Mouse (Mus musculus): Measurements from ENCODE around the gene Cacna2d4. TPM values are rescaled to one million over a fixed set of nuclear protein-coding genes. Genes with fewer than 3 reads are reported as not detected.

Cacna2d4 gene
- total RNA-seq, 1 experiment: 0.04 TPM

DNA sequence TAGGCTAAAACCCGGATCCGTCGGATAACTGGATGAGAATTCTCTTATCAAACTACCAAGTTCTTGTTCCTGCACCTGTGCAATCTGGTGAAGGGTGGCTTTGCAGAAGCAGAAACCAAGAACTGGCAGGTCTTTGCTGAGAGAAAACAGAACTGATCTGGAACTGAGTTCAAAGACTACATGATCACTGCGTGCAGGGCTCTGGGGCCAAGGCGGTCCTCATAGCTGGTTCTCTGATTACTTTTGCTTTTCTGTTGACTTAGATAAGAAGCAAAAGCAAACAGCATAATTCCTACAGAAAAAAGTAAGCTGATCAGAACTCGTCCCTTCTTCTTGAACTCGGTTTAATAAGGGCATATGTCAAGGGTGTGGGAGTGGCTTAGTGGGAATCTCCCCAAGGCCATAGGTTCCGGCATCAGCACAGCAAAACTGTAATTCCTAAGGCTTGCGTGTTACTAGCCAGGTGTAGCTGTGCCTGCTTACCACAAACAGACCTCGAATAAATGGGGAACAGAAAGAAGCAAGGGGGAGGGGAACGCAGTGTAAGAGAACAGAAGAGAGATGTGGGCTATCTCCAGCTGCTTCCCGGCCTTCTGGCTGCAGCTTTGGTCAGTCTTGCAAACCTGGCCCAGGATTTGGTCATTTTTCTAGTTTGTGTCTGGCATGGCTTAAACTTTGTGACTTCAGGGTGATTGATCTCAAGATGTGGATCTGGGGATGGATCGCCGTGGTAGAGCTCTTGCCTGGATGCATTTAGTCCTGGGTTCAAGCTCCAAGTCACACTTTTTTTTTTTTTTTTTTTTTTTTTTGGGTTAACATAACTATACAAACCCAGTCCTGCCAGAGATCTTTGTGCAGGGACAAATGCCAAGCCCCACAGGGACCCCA, 159.3 kb downstream of the Cacna2d4 start:
- Histone ChIP-seq H3K9me3 (ENCODE audit: control insufficient read depth, insufficient read depth, low read depth, low read length) (no peaks in the 10 kb centered on the region), H3K9ac (ENCODE audit: insufficient read depth, low read depth, low read length, poor library complexity, severe bottlenecking) (no peak overlapping the region), H3K36me3 (ENCODE audit: control insufficient read depth, insufficient read depth, low read length, poor library complexity, severe bottlenecking) (peaks cover 6% of the 10 kb centered on the region), H3K4me1 (ENCODE audit: control insufficient read depth in 2 of 2, insufficient read depth in 2 of 2, low read length in 2 of 2, poor library complexity in 1 of 2) (peaks cover 0 to 2% of the 10 kb centered on the region in 2 experiments; a peak in 1 of 4 replicates), H3K4me3 (ENCODE audit: insufficient read depth in 1 of 2, low read depth in 1 of 2, low read length in 2 of 2, poor library complexity in 1 of 2, severe bottlenecking in 1 of 2) (no peak overlapping the region), H3K27ac (ENCODE audit: insufficient read depth, low read depth, low read length, poor library complexity, severe bottlenecking) (no peak overlapping the region)
- in situ Hi-C loops (cut with MboI; ENCODE audit: low sequenced_read_pairs in 2 of 2, unreplicated experiment in 2 of 2): no loop called here
- TF ChIP-seq HCFC1 (IDR thresholded peaks at IDR 0.05; ENCODE audit: borderline replicate concordance, insufficient read depth, low read length) (no peak), ZNF384 (IDR thresholded peaks at IDR 0.05; ENCODE audit: low read depth, low read length) (0 out of 2 replicates have a peak, but pooled peaks have one; percentile 50)
- DNase-seq (ENCODE audit: low read depth, low spot score): no peak

- no peak for DNase-seq (ENCODE audit: low read depth, low spot score)
- H3K4me1 ChIP-seq (ENCODE audit: control insufficient read depth in 2 of 2, insufficient read depth in 2 of 2, low read length in 2 of 2, poor library complexity in 1 of 2): peaks cover 0 to 2% of the 10 kb centered on the region in 2 experiments; a peak in 1 of 4 replicates
- no peaks in the 10 kb centered on the region for H3K9me3 ChIP-seq (ENCODE audit: control insufficient read depth, insufficient read depth, low read depth, low read length)
- no peak overlapping the region for H3K9ac ChIP-seq (ENCODE audit: insufficient read depth, low read depth, low read length, poor library complexity, severe bottlenecking)
- H3K4me3 ChIP-seq (ENCODE audit: insufficient read depth in 1 of 2, low read depth in 1 of 2, low read length in 2 of 2, poor library complexity in 1 of 2, severe bottlenecking in 1 of 2): no peak overlapping the region
- TF ChIP-seq ZC3H11A (IDR thresholded peaks at IDR 0.05; ENCODE audit: borderline replicate concordance, low read depth, low read length): no peak
- TF ChIP-seq HCFC1 (IDR thresholded peaks at IDR 0.05; ENCODE audit: borderline replicate concordance, insufficient read depth, low read length): no peak
- TF ChIP-seq ZNF384 (IDR thresholded peaks at IDR 0.05; ENCODE audit: low read depth, low read length): no peak
- TF ChIP-seq CHD2 (IDR thresholded peaks at IDR 0.05; ENCODE audit: low read depth, low read length): no peak
- H3K36me3 ChIP-seq (ENCODE audit: control insufficient read depth, insufficient read depth, low read length, poor library complexity, severe bottlenecking): peaks cover 6% of the 10 kb centered on the region
- in situ Hi-C loops (cut with MboI; ENCODE audit: low sequenced_read_pairs in 2 of 2, unreplicated experiment in 2 of 2): no loop called here
- H3K27ac ChIP-seq (ENCODE audit: insufficient read depth, low read depth, low read length, poor library complexity, severe bottlenecking): no peak overlapping the region
Measured at GRCm38 (mm10) chr6:119396309-119396634, 159.9 kb downstream of the Cacna2d4 start.

DNA sequence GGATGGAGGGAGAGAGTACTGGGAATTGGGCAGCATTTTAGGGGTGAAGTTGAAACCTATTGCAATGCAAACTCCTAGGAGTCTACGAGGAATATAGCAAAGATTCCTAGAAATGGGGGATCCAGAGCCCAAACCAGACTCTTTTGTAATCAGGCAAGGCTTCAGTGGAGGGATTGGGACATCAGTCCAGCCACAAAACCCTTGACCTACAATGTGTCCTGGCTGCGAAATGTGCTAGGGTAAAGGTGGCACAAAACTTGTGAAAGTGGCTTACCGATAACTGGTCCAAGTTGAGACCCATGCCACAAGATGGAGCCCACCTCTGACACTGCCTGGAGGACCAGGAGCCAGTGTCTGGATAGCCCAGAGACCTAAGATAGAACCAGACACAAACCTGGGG, 163.0 kb downstream of the Cacna2d4 start:
- no peaks in the 10 kb centered on the region for H3K9me3 ChIP-seq (ENCODE audit: control insufficient read depth, insufficient read depth, low read depth, low read length)
- peaks cover 0 to 7% of the 10 kb centered on the region in 2 experiments; a peak in 2 of 4 replicates for H3K4me1 ChIP-seq (ENCODE audit: control insufficient read depth in 2 of 2, insufficient read depth in 2 of 2, low read length in 2 of 2, poor library complexity in 1 of 2)
- no peak for TF ChIP-seq MAFK (IDR thresholded peaks at IDR 0.05; ENCODE audit: insufficient read depth, low read depth, low read length)
- no peak for TF ChIP-seq ZC3H11A (IDR thresholded peaks at IDR 0.05; ENCODE audit: borderline replicate concordance, low read depth, low read length)
- TF ChIP-seq HCFC1 (IDR thresholded peaks at IDR 0.05; ENCODE audit: borderline replicate concordance, insufficient read depth, low read length): no peak
- no peak for TF ChIP-seq ZNF384 (IDR thresholded peaks at IDR 0.05; ENCODE audit: low read depth, low read length)
- no peak for TF ChIP-seq CHD2 (IDR thresholded peaks at IDR 0.05; ENCODE audit: low read depth, low read length)
- no peak overlapping the region for H3K4me3 ChIP-seq (ENCODE audit: insufficient read depth in 1 of 2, low read depth in 1 of 2, low read length in 2 of 2, poor library complexity in 1 of 2, severe bottlenecking in 1 of 2)
- no peak overlapping the region for H3K9ac ChIP-seq (ENCODE audit: insufficient read depth, low read depth, low read length, poor library complexity, severe bottlenecking)
- in situ Hi-C loops (cut with MboI; ENCODE audit: low sequenced_read_pairs in 2 of 2, unreplicated experiment in 2 of 2): no loop called here
- H3K27ac ChIP-seq (ENCODE audit: insufficient read depth, low read depth, low read length, poor library complexity, severe bottlenecking): no peak overlapping the region
- DNase-seq (ENCODE audit: low read depth, low spot score): no peak
- peaks cover 13% of the 10 kb centered on the region for H3K36me3 ChIP-seq (ENCODE audit: control insufficient read depth, insufficient read depth, low read length, poor library complexity, severe bottlenecking)

DNA sequence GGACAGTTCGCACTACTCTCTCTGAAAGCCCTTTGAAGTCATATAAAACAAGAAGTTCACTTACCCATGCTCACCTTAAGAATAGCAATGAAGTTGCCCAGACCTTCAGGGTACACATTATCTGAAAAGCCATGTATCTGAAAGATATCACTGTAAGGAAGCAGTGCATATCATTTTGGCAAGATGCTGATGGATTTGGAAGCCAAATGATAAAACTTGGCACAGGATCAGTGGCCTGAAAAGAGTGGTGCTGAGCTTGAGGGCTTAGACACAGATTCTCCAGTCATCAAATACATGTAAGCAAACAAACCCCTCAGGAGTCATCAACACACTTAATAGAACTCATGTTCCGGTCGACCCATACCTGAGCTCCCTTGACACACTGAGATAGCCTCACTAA, 164.3 kb downstream of the Cacna2d4 start:
- DNase-seq (ENCODE audit: low read depth, low spot score): no peak
- H3K9me3 ChIP-seq (ENCODE audit: control insufficient read depth, insufficient read depth, low read depth, low read length): no peaks in the 10 kb centered on the region
- peaks cover 0 to 7% of the 10 kb centered on the region in 2 experiments; a peak in 2 of 4 replicates for H3K4me1 ChIP-seq (ENCODE audit: control insufficient read depth in 2 of 2, insufficient read depth in 2 of 2, low read length in 2 of 2, poor library complexity in 1 of 2)
- in situ Hi-C loops (cut with MboI; ENCODE audit: low sequenced_read_pairs in 2 of 2, unreplicated experiment in 2 of 2): no loop called here
- no peak for TF ChIP-seq CHD2 (IDR thresholded peaks at IDR 0.05; ENCODE audit: low read depth, low read length)
- no peak for TF ChIP-seq MAFK (IDR thresholded peaks at IDR 0.05; ENCODE audit: insufficient read depth, low read depth, low read length)
- TF ChIP-seq HCFC1 (IDR thresholded peaks at IDR 0.05; ENCODE audit: borderline replicate concordance, insufficient read depth, low read length): no peak
- no peak for TF ChIP-seq ZC3H11A (IDR thresholded peaks at IDR 0.05; ENCODE audit: borderline replicate concordance, low read depth, low read length)
- TF ChIP-seq ZNF384 (IDR thresholded peaks at IDR 0.05; ENCODE audit: low read depth, low read length): no peak
- H3K27ac ChIP-seq (ENCODE audit: insufficient read depth, low read depth, low read length, poor library complexity, severe bottlenecking): no peak overlapping the region
- H3K9ac ChIP-seq (ENCODE audit: insufficient read depth, low read depth, low read length, poor library complexity, severe bottlenecking): no peak overlapping the region
- peaks cover 15% of the 10 kb centered on the region for H3K36me3 ChIP-seq (ENCODE audit: control insufficient read depth, insufficient read depth, low read length, poor library complexity, severe bottlenecking)
- H3K4me3 ChIP-seq (ENCODE audit: insufficient read depth in 1 of 2, low read depth in 1 of 2, low read length in 2 of 2, poor library complexity in 1 of 2, severe bottlenecking in 1 of 2): no peak overlapping the region

Data from ES-E14 (cell line).